Mouse (Mus musculus): ENCODE results near the gene Nanog. TPM values are rescaled to one million over a fixed set of nuclear protein-coding genes. Genes with fewer than 3 reads are reported as not detected.

Gene Nanog
- 0.14 and 0.22 TPM in 2 replicates for polyA plus RNA-seq (2012; rRNA removed; ENCODE audit: low replicate concordance)

DNA sequence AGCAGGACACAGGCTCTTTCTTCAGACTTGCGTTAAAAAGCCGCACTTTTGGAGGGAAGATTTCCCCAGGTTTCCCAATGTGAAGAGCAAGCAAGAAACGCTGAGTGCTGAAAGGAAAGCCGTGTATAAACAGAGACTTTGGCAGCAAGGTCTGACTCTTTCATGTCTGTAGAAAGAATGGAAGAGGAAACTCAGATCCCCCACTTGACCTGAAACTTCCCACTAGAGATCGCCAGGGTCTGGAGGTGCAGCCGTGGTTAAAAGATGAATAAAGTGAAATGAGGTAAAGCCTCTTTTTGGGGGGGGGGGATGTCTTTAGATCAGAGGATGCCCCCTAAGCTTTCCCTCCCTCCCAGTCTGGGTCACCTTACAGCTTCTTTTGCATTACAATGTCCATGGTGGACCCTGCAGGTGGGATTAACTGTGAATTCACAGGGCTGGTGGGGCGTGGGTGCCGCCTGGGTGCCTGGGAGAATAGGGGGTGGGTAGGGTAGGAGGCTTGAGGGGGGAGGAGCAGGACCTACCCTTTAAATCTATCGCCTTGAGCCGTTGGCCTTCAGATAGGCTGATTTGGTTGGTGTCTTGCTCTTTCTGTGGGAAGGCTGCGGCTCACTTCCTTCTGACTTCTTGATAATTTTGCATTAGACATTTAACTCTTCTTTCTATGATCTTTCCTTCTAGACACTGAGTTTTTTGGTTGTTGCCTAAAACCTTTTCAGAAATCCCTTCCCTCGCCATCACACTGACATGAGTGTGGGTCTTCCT lies at the start of gene Nanog:
Gene Nanog (plus strand): TSS at position 454 of the 765 bp plus-strand sequence.

Other genes with a start within 250 kb of the Nanog start
- gene Rimklb, start 208.7 kb upstream of the Nanog start, polyA plus RNA-seq (2012; rRNA removed; ENCODE audit: low replicate concordance) = 0.26 and 0.29 TPM in 2 replicates
- 325 and 525 TPM in 2 replicates for gene Mfap5, start 201.6 kb upstream of the Nanog start, polyA plus RNA-seq (2012; rRNA removed; ENCODE audit: low replicate concordance)
- 0.43 TPM in 1 of 2 replicates, not detected in the other for gene Aicda, start 153.7 kb upstream of the Nanog start, polyA plus RNA-seq (2012; rRNA removed; ENCODE audit: low replicate concordance)
- 44.7 and 63.3 TPM in 2 replicates for gene Apobec1, start 105.0 kb upstream of the Nanog start, polyA plus RNA-seq (2012; rRNA removed; ENCODE audit: low replicate concordance)
- 0.10 TPM in 2 replicates for gene Gdf3, start 97.4 kb upstream of the Nanog start, polyA plus RNA-seq (2012; rRNA removed; ENCODE audit: low replicate concordance)
- not detected in 2 replicates for gene Dppa3, start 81.1 kb upstream of the Nanog start, polyA plus RNA-seq (2012; rRNA removed; ENCODE audit: low replicate concordance)
- gene Slc2a3, start 94.2 kb downstream of the Nanog start, polyA plus RNA-seq (2012; rRNA removed; ENCODE audit: low replicate concordance) = 5.2 and 7.5 TPM in 2 replicates
- 12.5 and 17.2 TPM in 2 replicates for gene Foxj2, start 112.4 kb downstream of the Nanog start, polyA plus RNA-seq (2012; rRNA removed; ENCODE audit: low replicate concordance)
- 5.6 and 17.1 TPM in 2 replicates for gene C3ar1, start 148.7 kb downstream of the Nanog start, polyA plus RNA-seq (2012; rRNA removed; ENCODE audit: low replicate concordance)
- gene Necap1, start 167.0 kb downstream of the Nanog start, polyA plus RNA-seq (2012; rRNA removed; ENCODE audit: low replicate concordance) = 9.5 and 23.8 TPM in 2 replicates
- gene Clec4a1, start 214.4 kb downstream of the Nanog start, polyA plus RNA-seq (2012; rRNA removed; ENCODE audit: low replicate concordance) = 4.8 and 14.8 TPM in 2 replicates
- gene Clec4a3, start 245.0 kb downstream of the Nanog start, polyA plus RNA-seq (2012; rRNA removed; ENCODE audit: low replicate concordance) = 1.9 and 7.7 TPM in 2 replicates

All from mammary gland, adult 2 months (tissue).